Mouse (Mus musculus) embryonic facial prominence, embryonic 14.5 days (tissue): ENCODE measurements around the gene Slc7a6. TPM values are rescaled to one million over a fixed set of nuclear protein-coding genes. Genes with fewer than 3 reads are reported as not detected.

Source experiments
- ATAC-seq: fragments of 200-750 bp; cut with Nextera tagmentation; 2 replicates; pipeline ENCODE4 v1.8.0; 2017; ENCODE audit warnings: low read depth, moderate number of reproducible peaks, moderate TSS enrichment
- DNase-seq: peaks from one replicate; pipeline ENCODE4 v3.0.0-alpha.2; 2015; ENCODE audit warnings: low spot score
- H3K27ac ChIP-seq: fragments of 300-500 bp; sonication (generic); replicated peaks from 2 replicates; pipeline ENCODE4 v1.5.1; 2014; ENCODE audit warnings: low read depth, mild to moderate bottlenecking, low read length, moderate library complexity
- H3K27me3 ChIP-seq: fragments of 300-500 bp; sonication (generic); replicated peaks from 2 replicates; pipeline ENCODE4 v1.6.1; 2014; ENCODE audit warnings: low read length; ENCODE audit not compliant: control insufficient read depth, insufficient read depth
- H3K36me3 ChIP-seq: fragments of 300-500 bp; sonication (generic); 2 replicates; pipeline ENCODE4 v1.6.1; 2014; ENCODE audit warnings: low read length, mixed read lengths; ENCODE audit not compliant: control insufficient read depth, insufficient read depth
- H3K4me1 ChIP-seq: fragments of 300-500 bp; sonication (generic); 2 replicates; pipeline ENCODE4 v1.6.1; 2014; ENCODE audit warnings: antibody characterized with exemption, low read length; ENCODE audit not compliant: control insufficient read depth, insufficient read depth
- H3K4me2 ChIP-seq: fragments of 300-500 bp; sonication (generic); 2 replicates; pipeline ENCODE4 v1.6.1; 2014; ENCODE audit warnings: low read depth, mild to moderate bottlenecking, low read length, moderate library complexity, mixed read lengths
- H3K4me3 ChIP-seq: fragments of 300-500 bp; sonication (generic); 2 replicates; pipeline ENCODE4 v1.5.1; 2014; ENCODE audit warnings: low read depth, mild to moderate bottlenecking, low read length
- H3K9ac ChIP-seq: fragments of 300-500 bp; sonication (generic); 2 replicates; pipeline ENCODE4 v1.6.1; 2014; ENCODE audit warnings: low read depth, mild to moderate bottlenecking, low read length, moderate library complexity, mixed read lengths
- H3K9me3 ChIP-seq: fragments of 300-500 bp; sonication (generic); 2 replicates; pipeline ENCODE4 v1.6.1; 2016; ENCODE audit warnings: low read length; ENCODE audit not compliant: control insufficient read depth
- WGBS: fragments of 180-500 bp; shearing (Covaris S2); extraction: QIAGEN DNeasy Blood & Tissue Kit; methylation state at CpG from one replicate; pipeline ENCODE4 v1.1.7; 2014; 5-methylcytosine and 5-hydroxymethylcytosine counted together
- polyA plus RNA-seq: library from polyadenylated mRNA; unstranded; fragments of >200 nt; fragmentation: Nextera tagmentation; extraction: Ambion mirVana; gene quantifications from 2 replicates; pipeline ENCODE4 v1.2.1, GENCODE M21; 2014

Slc7a6 gene
- polyA plus RNA-seq, 1 experiment from 2014 or later = 51.6 TPM

GRCm38 (mm10) chr8:106137218-106137905 lies 31.3 kb upstream of the Slc7a6 start:
- no peak for ATAC-seq
- no peak for DNase-seq
- H3K9me3 ChIP-seq = no peaks in the 10 kb centered on the region
- H3K27ac ChIP-seq = peak overlapping the region; percentile 71; the same call in 1 of the 2 replicates
- H3K4me1 ChIP-seq = 0 out of 2 replicates have a peak, but pooled peaks cover 4% of the 10 kb centered on the region
- peak overlapping the region; percentile 95 for H3K4me2 ChIP-seq
- H3K36me3 ChIP-seq = 0 out of 2 replicates have a peak, but pooled peaks cover 7% of the 10 kb centered on the region
- WGBS = 6% methylated on average over 22 of the region's 22 CpGs
- H3K9ac ChIP-seq = peak overlapping the region; percentile 53
- H3K4me3 ChIP-seq = peak overlapping the region; percentile 50
- H3K27me3 ChIP-seq = peaks cover 41% of the 10 kb centered on the region

GRCm38 (mm10) chr8:106137906-106138477 lies 30.7 kb upstream of the Slc7a6 start:
- peak overlapping the region; percentile 67 for H3K27ac ChIP-seq

DNA sequence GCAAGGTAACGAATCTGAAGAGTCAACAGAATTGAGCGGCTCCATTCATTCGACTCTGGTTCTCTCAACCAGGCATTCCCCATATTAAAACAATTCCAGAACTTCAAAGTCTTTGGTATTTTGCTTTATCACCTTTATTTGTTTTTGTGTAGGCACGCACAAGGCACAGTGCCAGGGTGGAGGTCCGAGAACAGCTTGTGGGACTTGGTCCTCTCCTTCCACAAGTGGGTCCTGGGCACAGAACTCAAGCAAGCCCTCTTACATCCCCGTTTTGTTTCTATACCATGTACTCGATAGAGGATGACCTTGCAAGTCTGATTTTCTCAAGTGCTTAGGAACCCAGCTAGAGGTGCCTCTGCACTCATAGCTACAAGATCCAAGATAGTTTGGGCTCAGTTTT lies 30.0 kb upstream of the Slc7a6 start:
- peak overlapping the region; percentile 50 for H3K4me3 ChIP-seq
- H3K27ac ChIP-seq = 0 out of 2 replicates have a peak overlapping the region, but pooled peaks have one; percentile 61
- H3K9ac ChIP-seq = peak overlapping the region; percentile 53
- ATAC-seq (no peak), DNase-seq (no peak)
- no peaks in the 10 kb centered on the region for H3K9me3 ChIP-seq
- no peaks in the 10 kb centered on the region for H3K36me3 ChIP-seq
- H3K27me3 ChIP-seq = peaks cover 41% of the 10 kb centered on the region
- peak overlapping the region; percentile 95 for H3K4me2 ChIP-seq
- WGBS = 15% methylated on average over 7 of the region's 7 CpGs
- H3K4me1 ChIP-seq = 0 out of 2 replicates have a peak, but pooled peaks cover 4% of the 10 kb centered on the region

More at GRCm38 (mm10) chr8:106137906-106138477, 30.7 kb upstream of the Slc7a6 start:
- 0 out of 2 replicates have a peak, but pooled peaks cover 4% of the 10 kb centered on the region for H3K4me1 ChIP-seq
- peak overlapping the region; percentile 95 for H3K4me2 ChIP-seq
- H3K27me3 ChIP-seq = peaks cover 41% of the 10 kb centered on the region
- DNase-seq (peak; percentile 83), ATAC-seq (peak; percentile 19; the same call in 1 of the 2 replicates)
- 1% methylated on average over 23 of the region's 24 CpGs for WGBS
- peak overlapping the region; percentile 50 for H3K4me3 ChIP-seq
- H3K9ac ChIP-seq = peak overlapping the region; percentile 53
- H3K36me3 ChIP-seq = 0 out of 2 replicates have a peak, but pooled peaks cover under 1% of the 10 kb centered on the region
- H3K9me3 ChIP-seq = no peaks in the 10 kb centered on the region

- H3K4me2 ChIP-seq = no peak overlapping the region
- H3K9ac ChIP-seq = no peak overlapping the region
- no peak for DNase-seq
- H3K4me3 ChIP-seq = no peak overlapping the region
- H3K27ac ChIP-seq = no peak overlapping the region
- no peaks in the 10 kb centered on the region for H3K9me3 ChIP-seq
- H3K27me3 ChIP-seq = peaks cover 27% of the 10 kb centered on the region
- H3K4me1 ChIP-seq = 0 out of 2 replicates have a peak, but pooled peaks cover 4% of the 10 kb centered on the region
- no peak for ATAC-seq
- WGBS = 74% methylated on average over 5 of the region's 5 CpGs
- H3K36me3 ChIP-seq = no peaks in the 10 kb centered on the region
Observed at GRCm38 (mm10) chr8:106140191-106140590, 28.5 kb upstream of the Slc7a6 start.

DNA sequence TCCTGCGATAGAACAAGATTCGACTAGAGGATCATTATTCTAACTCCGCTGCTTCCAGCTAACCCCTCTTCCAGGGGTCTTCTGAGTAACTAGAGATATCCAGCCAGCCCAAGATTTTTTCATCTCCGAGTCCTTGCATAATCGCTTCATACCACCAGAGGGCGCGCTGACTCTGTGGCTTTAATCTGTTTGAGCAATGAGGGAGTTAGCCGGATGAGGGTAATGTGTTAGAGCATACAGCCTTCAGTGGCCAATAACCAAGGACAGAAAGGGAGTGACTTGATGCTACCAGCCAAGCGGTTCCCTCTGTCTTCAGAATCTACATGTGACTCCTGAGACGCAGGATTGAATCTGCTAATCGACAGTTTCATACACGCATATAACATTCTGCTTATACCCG lies 27.9 kb upstream of the Slc7a6 start:
- DNase-seq = peak; percentile 88
- no peaks in the 10 kb centered on the region for H3K36me3 ChIP-seq
- 13% methylated on average over 13 of the region's 13 CpGs for WGBS

GRCm38 (mm10) chr8:106145331-106145730 lies 23.3 kb upstream of the Slc7a6 start:
- no peak overlapping the region for H3K27ac ChIP-seq
- H3K27me3 ChIP-seq = no peaks in the 10 kb centered on the region
- DNase-seq (no peak), ATAC-seq (no peak)
- no peak overlapping the region for H3K9ac ChIP-seq
- H3K4me1 ChIP-seq = no peaks in the 10 kb centered on the region
- H3K4me2 ChIP-seq = no peak overlapping the region
- no peaks in the 10 kb centered on the region for H3K36me3 ChIP-seq
- WGBS = 98% methylated on average over 2 of the region's 2 CpGs
- no peaks in the 10 kb centered on the region for H3K9me3 ChIP-seq
- no peak overlapping the region for H3K4me3 ChIP-seq

More for the DNA sequence above, 27.9 kb upstream of the Slc7a6 start:
- H3K4me1 ChIP-seq = 0 out of 2 replicates have a peak, but pooled peaks cover 4% of the 10 kb centered on the region
- H3K27ac ChIP-seq = no peak overlapping the region
- H3K9ac ChIP-seq = no peak overlapping the region
- no peak overlapping the region for H3K4me3 ChIP-seq
- ATAC-seq = no peak
- H3K9me3 ChIP-seq = no peaks in the 10 kb centered on the region
- H3K4me2 ChIP-seq = no peak overlapping the region
- peaks cover 21% of the 10 kb centered on the region for H3K27me3 ChIP-seq

- H3K27ac ChIP-seq = no peak overlapping the region
- no peak for ATAC-seq
- WGBS = 83% methylated on average over 4 of the region's 4 CpGs
Observed at GRCm38 (mm10) chr8:106146014-106146413, 22.6 kb upstream of the Slc7a6 start.

DNA sequence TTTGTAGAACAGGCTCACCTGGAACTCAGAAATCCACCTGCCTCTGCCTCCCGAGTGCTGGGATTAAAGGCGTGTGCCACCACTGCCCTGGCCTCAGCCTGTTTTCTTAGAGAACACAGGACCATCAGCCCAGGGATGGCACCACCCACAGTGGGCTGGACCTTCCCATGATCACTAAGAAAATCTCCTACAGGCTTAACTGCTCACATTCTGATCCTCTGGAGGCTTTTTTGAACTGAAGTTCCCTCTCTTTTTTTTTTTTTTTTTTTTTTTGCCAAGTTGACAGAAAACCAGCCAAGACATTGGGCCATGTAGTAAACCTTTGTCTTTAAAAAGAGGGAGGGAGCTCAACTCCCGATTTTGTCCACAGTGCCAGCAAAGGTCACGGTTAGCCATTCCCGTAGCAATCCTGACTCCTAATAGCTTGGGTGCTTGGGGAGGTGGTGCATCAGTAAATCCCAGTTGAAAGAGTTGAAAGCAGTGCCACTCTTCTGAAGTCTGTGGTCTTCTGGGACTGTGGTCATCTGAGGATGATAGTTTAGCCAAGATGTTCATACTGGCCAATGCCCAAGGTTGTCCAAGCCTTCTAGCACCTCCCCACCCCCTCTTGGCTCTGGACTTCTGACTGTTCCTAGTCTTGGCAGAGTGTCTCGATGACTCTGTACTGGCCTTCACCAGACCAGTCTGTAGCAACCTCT lies 20.6 kb upstream of the Slc7a6 start:
- H3K4me1 ChIP-seq = peaks cover 7% of the 10 kb centered on the region; the same call in 1 of the 2 replicates
- no peaks in the 10 kb centered on the region for H3K36me3 ChIP-seq
- H3K4me3 ChIP-seq = no peak overlapping the region
- ATAC-seq = no peak
- DNase-seq = no peak
- 85% methylated on average over 6 of the region's 6 CpGs for WGBS
- H3K27me3 ChIP-seq = no peaks in the 10 kb centered on the region
- H3K4me2 ChIP-seq = no peak overlapping the region
- H3K9me3 ChIP-seq = no peaks in the 10 kb centered on the region
- H3K27ac ChIP-seq = no peak overlapping the region
- H3K9ac ChIP-seq = no peak overlapping the region

More at GRCm38 (mm10) chr8:106146014-106146413, 22.6 kb upstream of the Slc7a6 start:
- Histone ChIP-seq H3K9ac (no peak overlapping the region), H3K4me3 (no peak overlapping the region), H3K4me2 (no peak overlapping the region), H3K9me3 (no peaks in the 10 kb centered on the region), H3K4me1 (peaks cover 5% of the 10 kb centered on the region; the same call in 1 of the 2 replicates), H3K36me3 (no peaks in the 10 kb centered on the region), H3K27me3 (no peaks in the 10 kb centered on the region)
- no peak for DNase-seq
